Mouse (Mus musculus) liver, embryonic 14.5 days (tissue): Measurements from ENCODE around the gene Mid1. TPM values are rescaled to one million over a fixed set of nuclear protein-coding genes. Genes with fewer than 3 reads are reported as not detected.
"Not testable (repeated sequence)": the region's sequence is repeated elsewhere in the genome, so short reads cannot be mapped to it uniquely, and the experiment has no call there.

ENCODE experiments used
- ATAC-seq: fragments of 200-750 bp; cut with Nextera tagmentation; 2 replicates; pipeline ENCODE4 v1.8.0; 2017; ENCODE audit warnings: moderate number of reproducible peaks, mild to moderate bottlenecking, moderate library complexity; ENCODE audit not compliant: insufficient read depth
- DNase-seq, 3 experiments: peaks; one replicate each; pipeline ENCODE4 v3.0.0-alpha.2; 2012 to 2013; ENCODE audit warnings: low read depth in 3 of 3, low spot score in 3 of 3
- H3K27ac ChIP-seq: fragments of 300-500 bp; sonication (generic); 2 replicates; pipeline ENCODE4 v1.5.1; 2014; ENCODE audit warnings: moderate library complexity, mild to moderate bottlenecking, control low read depth, inconsistent platforms
- H3K27me3 ChIP-seq: fragments of 300-500 bp; sonication (generic); 2 replicates; pipeline ENCODE4 v1.6.1; 2014; ENCODE audit warnings: mild to moderate bottlenecking, low read length, moderate library complexity; ENCODE audit not compliant: control insufficient read depth, insufficient read depth
- H3K36me3 ChIP-seq: fragments of 300-500 bp; sonication (generic); replicated peaks from 2 replicates; pipeline ENCODE4 v1.6.1; 2014; ENCODE audit warnings: low read depth; ENCODE audit not compliant: control insufficient read depth, insufficient read depth
- H3K4me1 ChIP-seq, 2 experiments: fragments of 200-500 bp in 1 of 2; fragments of 300-500 bp in 1 of 2; sonication (generic) in 1 of 2; replicated peaks; 2 replicates each; pipeline ENCODE4 v1.6.1; 2012 to 2014; ENCODE audit warnings: antibody characterized with exemption in 1 of 2, inconsistent platforms in 1 of 2, low read length in 1 of 2; ENCODE audit not compliant: control insufficient read depth in 2 of 2, insufficient read depth in 2 of 2
- H3K4me2 ChIP-seq: fragments of 300-500 bp; sonication (generic); 2 replicates; pipeline ENCODE4 v1.6.1; 2014; ENCODE audit warnings: low read depth, mild to moderate bottlenecking, control low read depth, moderate library complexity
- H3K4me3 ChIP-seq, 2 experiments: fragments of 200-500 bp in 1 of 2; fragments of 300-500 bp in 1 of 2; sonication (generic) in 1 of 2; 2 replicates each; pipeline ENCODE4 v1.5.1; 2012 to 2014; ENCODE audit warnings: low read depth in 2 of 2, low read length in 2 of 2, mild to moderate bottlenecking in 2 of 2, control low read depth in 1 of 2, inconsistent platforms in 1 of 2, moderate library complexity in 1 of 2; ENCODE audit not compliant: insufficient read depth in 1 of 2
- H3K9ac ChIP-seq: fragments of 300-500 bp; sonication (generic); replicated peaks from 2 replicates; pipeline ENCODE4 v1.6.1; 2014; ENCODE audit warnings: mild to moderate bottlenecking, control low read depth, moderate library complexity
- H3K9me3 ChIP-seq: fragments of 300-500 bp; sonication (generic); 2 replicates; pipeline ENCODE4 v1.6.1; 2016; ENCODE audit warnings: low read length, mixed read lengths; ENCODE audit not compliant: control insufficient read depth
- WGBS: fragments of 180-500 bp; shearing (Covaris S2); extraction: QIAGEN DNeasy Blood & Tissue Kit; methylation state at CpG from one replicate; pipeline ENCODE4 v1.1.7; 2014; ENCODE audit not compliant: insufficient replicate concordance; 5-methylcytosine and 5-hydroxymethylcytosine counted together
- polyA plus RNA-seq, 2 experiments: library from polyadenylated mRNA; depleted of rRNA in 1 of 2; stranded (reverse) in 1 of 2; unstranded in 1 of 2; fragments of >200 nt; fragmentation: Nextera tagmentation in 1 of 2; extraction: Ambion mirVana in 1 of 2; gene quantifications; 2 replicates each; pipeline versions ENCODE4 v1.2.1 to v1.2.3; 2012 to 2014

Gene Mid1
- polyA plus RNA-seq, 2 experiments = 1.1 to 1.2 TPM

- 20% methylated on average over 1 of the region's 1 CpGs for WGBS
These were observed 318.5 kb downstream of the Mid1 start for GRCm38 (mm10) chrX:170003536-170003935.

GRCm38 (mm10) chrX:170004236-170004635 lies 319.2 kb downstream of the Mid1 start:
- not testable (repeated sequence) for H3K4me1 ChIP-seq, H3K27me3 ChIP-seq, H3K9ac ChIP-seq, H3K4me3 ChIP-seq, H3K9me3 ChIP-seq, H3K4me2 ChIP-seq, H3K27ac ChIP-seq, ATAC-seq, H3K36me3 ChIP-seq, DNase-seq
- WGBS = 31% methylated on average over 2 of the region's 2 CpGs

More at GRCm38 (mm10) chrX:170003536-170003935, 318.5 kb downstream of the Mid1 start:
- not testable (repeated sequence) for H3K4me2 ChIP-seq, H3K4me3 ChIP-seq, H3K27me3 ChIP-seq, H3K9ac ChIP-seq, H3K9me3 ChIP-seq, DNase-seq, H3K27ac ChIP-seq, H3K4me1 ChIP-seq, ATAC-seq, H3K36me3 ChIP-seq

GRCm38 (mm10) chrX:170004793-170005192 lies 319.8 kb downstream of the Mid1 start:
- 37% methylated on average over 5 of the region's 5 CpGs for WGBS
- H3K36me3 ChIP-seq, H3K27me3 ChIP-seq, H3K9me3 ChIP-seq, H3K4me2 ChIP-seq, DNase-seq, H3K27ac ChIP-seq, ATAC-seq, H3K9ac ChIP-seq, H3K4me1 ChIP-seq, H3K4me3 ChIP-seq: not testable (repeated sequence)

- not testable (repeated sequence) for H3K4me2 ChIP-seq, H3K27me3 ChIP-seq, ATAC-seq, H3K27ac ChIP-seq, H3K36me3 ChIP-seq, H3K9ac ChIP-seq, H3K4me3 ChIP-seq, H3K9me3 ChIP-seq, DNase-seq, H3K4me1 ChIP-seq
- WGBS = 16% methylated on average over 13 of the region's 13 CpGs
These were observed 320.2 kb downstream of the Mid1 start for GRCm38 (mm10) chrX:170005194-170005593.

- not testable (repeated sequence) for H3K4me2 ChIP-seq, H3K4me1 ChIP-seq, H3K27me3 ChIP-seq, H3K27ac ChIP-seq, ATAC-seq, H3K9ac ChIP-seq, DNase-seq, H3K36me3 ChIP-seq, H3K4me3 ChIP-seq
- peaks cover 11% of the 10 kb centered on the region for H3K9me3 ChIP-seq
- 36% methylated on average over 1 of the region's 1 CpGs for WGBS
These were observed 320.8 kb downstream of the Mid1 start for GRCm38 (mm10) chrX:170005695-170006297.

- H3K36me3 ChIP-seq = peaks cover 10% of the 10 kb centered on the region
- not testable (repeated sequence) for H3K9ac ChIP-seq, DNase-seq, H3K27ac ChIP-seq, H3K4me3 ChIP-seq, H3K4me1 ChIP-seq, H3K4me2 ChIP-seq, ATAC-seq, H3K27me3 ChIP-seq
- peaks cover 15% of the 10 kb centered on the region for H3K9me3 ChIP-seq
- WGBS = 39% methylated on average over 3 of the region's 3 CpGs
These were observed 321.8 kb downstream of the Mid1 start for GRCm38 (mm10) chrX:170006694-170007247.

- H3K27me3 ChIP-seq, DNase-seq, H3K4me1 ChIP-seq, H3K27ac ChIP-seq, H3K4me3 ChIP-seq, ATAC-seq, H3K9ac ChIP-seq, H3K4me2 ChIP-seq: not testable (repeated sequence)
- peaks cover 15% of the 10 kb centered on the region for H3K9me3 ChIP-seq
- 31% methylated on average over 2 of the region's 2 CpGs for WGBS
- H3K36me3 ChIP-seq = peaks cover 10% of the 10 kb centered on the region
These were observed 322.6 kb downstream of the Mid1 start for GRCm38 (mm10) chrX:170007375-170008178.

GRCm38 (mm10) chrX:170008179-170008467 lies 323.1 kb downstream of the Mid1 start:
- H3K9ac ChIP-seq, H3K4me1 ChIP-seq, H3K4me3 ChIP-seq, DNase-seq, H3K4me2 ChIP-seq, ATAC-seq, H3K27ac ChIP-seq, H3K27me3 ChIP-seq: not testable (repeated sequence)
- Histone ChIP-seq H3K9me3 (peaks cover 15% of the 10 kb centered on the region), H3K36me3 (peaks cover 13% of the 10 kb centered on the region)
